10 mouse cellular contexts compared by ENCODE assay signal in genomic region chr13:41642851-41643250, GRCm38 (mm10). TPM values are rescaled to one million over a fixed set of nuclear protein-coding genes. Genes with fewer than 3 reads are reported as not detected.
DNase-seq lines count a peak whose midpoint lies in the region; ATAC-seq and TF ChIP-seq lines count a peak whose summit lies in the region.
"Had no signal": no experiment of that assay in that cellular context is flagged by ENCODE, and none has a peak within 500 bp of the region (broad histone marks: within the 10 kb centered on the region; RNA-seq: fewer than 3 reads in every experiment).

No protein-coding gene starts in this region.

- ATAC-seq in forebrain, embryonic 11.5 days (replicated peaks; ENCODE audit: low FRiP score), result no peak
- 0 out of 2 replicates have a peak, but pooled peaks have one; percentile 33 for ATAC-seq in monocyte, adult 5-6 weeks (replicated peaks; ENCODE audit: insufficient number of reproducible peaks, low FRiP score, low TSS enrichment, poor library complexity, severe bottlenecking)

- H3K4me2 ChIP-seq in forebrain, embryonic 11.5 days (ENCODE audit: low read depth, low read length, severe bottlenecking), result no peak overlapping the region
- H3K4me2 ChIP-seq: embryonic facial prominence, embryonic 15.5 days had no signal

- no peak overlapping the region for H3K9ac ChIP-seq in forebrain, embryonic 11.5 days (ENCODE audit: low read length)
- H3K9ac ChIP-seq: embryonic facial prominence, embryonic 15.5 days had no signal

- H3K27me3 ChIP-seq in forebrain, embryonic 11.5 days (ENCODE audit: control insufficient read depth, insufficient read depth, low read length), result no peaks in the 10 kb centered on the region
- H3K27me3 ChIP-seq: embryonic facial prominence, embryonic 15.5 days; megakaryocyte, embryonic 14.5 days had no signal

- H3K27ac ChIP-seq in forebrain, embryonic 11.5 days (ENCODE audit: low read depth, low read length), result no peak overlapping the region
- no peak overlapping the region for H3K27ac ChIP-seq in left cerebral cortex, adult 2 months

- 22% methylated on average over 6 of the region's 6 CpGs for WGBS in forebrain, embryonic 11.5 days

- 0 out of 2 replicates have a peak, but pooled peaks cover 3% of the 10 kb centered on the region for H3K4me1 ChIP-seq in forebrain, embryonic 11.5 days (replicated peaks; ENCODE audit: control insufficient read depth, insufficient read depth, low read length)

- intact Hi-C loops in left cerebral cortex, adult 2 months (cut with DNase I), result loop anchor here (1.0 to 10.0 kb wide), 4 partner anchors 60 to 944 kb away; partner anchors contain the start of gene Hivep1

- no peaks in the 10 kb centered on the region for H3K36me3 ChIP-seq in forebrain, embryonic 11.5 days (ENCODE audit: control insufficient read depth, insufficient read depth, low read length)
- H3K36me3 ChIP-seq: embryonic facial prominence, embryonic 15.5 days had no signal

- peak; percentile 82 for DNase-seq in testis, postnatal 10 days (ENCODE audit: low spot score)
- DNase-seq in testis, postnatal 14 days (ENCODE audit: low spot score), result no peak
- DNase-seq in c-Kit-positive CD71-negative TER-119-negative erythroid progenitor cells, embryonic 14.5 days (ENCODE audit: low read depth), result peak; percentile 42
- peak; percentile 73 for DNase-seq in forebrain, embryonic 11.5 days (ENCODE audit: low spot score)
- DNase-seq in heart, postnatal 4 days, result peak; percentile 89
- DNase-seq in left cerebral cortex, adult 2 months (ENCODE audit: extremely low spot score in 1 of 2, low spot score in 2 of 2), result peak; percentile 71 to 78
- DNase-seq in yolk sac, embryonic 10.5 days (ENCODE audit: low spot score), result peak; percentile 49

- H3K4me3 ChIP-seq in forebrain, embryonic 11.5 days (ENCODE audit: low read depth, low read length), result no peak overlapping the region
- H3K4me3 ChIP-seq in left cerebral cortex, adult 2 months, result no peak overlapping the region
- H3K4me3 ChIP-seq: embryonic facial prominence, embryonic 15.5 days; megakaryocyte, embryonic 14.5 days had no signal

- TF ChIP-seq CTCF in left cerebral cortex, adult 2 months (IDR thresholded peaks at IDR 0.05), result peak; percentile 93

- no peaks in the 10 kb centered on the region for H3K9me3 ChIP-seq in forebrain, embryonic 11.5 days (ENCODE audit: control insufficient read depth, low read length)
- H3K9me3 ChIP-seq: embryonic facial prominence, embryonic 15.5 days; megakaryocyte, embryonic 14.5 days had no signal

RNA-seq across cellular contexts. Expression of gene Tmem170b, which starts 37.1 kb away (rescaled TPM):
- 22.4 and 24.1 TPM in 2 replicates for polyA plus RNA-seq in forebrain, embryonic 11.5 days (2014; fragmentation: Nextera tagmentation; extraction: Ambion mirVana)
- 10 to 100 TPM; 25.4 to 26.2 TPM for total RNA-seq in heart, postnatal 4 days (2021)
- total RNA-seq in left cerebral cortex, adult 2 months (2021), result 10 to 100 TPM; 92.6 to 93.1 TPM
- total RNA-seq in monocyte, adult 5-6 weeks (2017), result 17.6 to 20.1 TPM (median 18.7 TPM) in 3 replicates
